Mouse (Mus musculus): Measurements from ENCODE around the gene Ssxb1. TPM values are rescaled to one million over a fixed set of nuclear protein-coding genes. Genes with fewer than 3 reads are reported as not detected.
"Not testable (repeated sequence)": the region's sequence is repeated elsewhere in the genome, so short reads cannot be mapped to it uniquely, and the experiment has no call there.

Ssxb1 gene
- polyA plus RNA-seq (2015; fragmentation: Nextera tagmentation; extraction: Ambion mirVana) = not detected in 2 replicates

DNA sequence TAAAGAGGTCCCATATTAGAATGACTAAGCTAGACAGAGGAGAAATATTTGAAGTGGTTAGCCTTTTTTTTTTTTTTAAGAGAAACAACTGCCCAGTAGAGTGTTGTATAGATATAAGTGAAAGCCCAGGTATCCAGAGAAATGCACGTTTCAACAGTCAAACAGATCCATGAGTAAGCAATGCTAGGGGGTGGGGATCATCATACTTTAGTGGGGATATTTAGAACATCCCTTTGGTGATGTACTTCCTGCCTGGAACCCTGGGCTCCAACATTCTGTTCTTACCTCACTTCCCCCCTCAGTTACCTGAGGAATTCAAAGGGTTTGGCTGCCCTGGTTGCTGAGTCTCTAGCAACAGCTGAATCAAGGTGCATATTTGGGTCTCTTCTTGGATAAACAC lies at the start of gene Ssxb1:
Gene Ssxb1, plus strand, starts transcription at position 301 of the 400 bp plus-strand sequence.
- WGBS = 36% methylated on average over 1 of the region's 1 CpGs
- not testable (repeated sequence) for H3K27me3 ChIP-seq; H3K27ac ChIP-seq; H3K4me1 ChIP-seq; H3K4me2 ChIP-seq; H3K9ac ChIP-seq; H3K9me3 ChIP-seq (replicated peaks); ATAC-seq (replicated peaks; ENCODE audit: low FRiP score); H3K36me3 ChIP-seq; H3K4me3 ChIP-seq (replicated peaks)

DNA sequence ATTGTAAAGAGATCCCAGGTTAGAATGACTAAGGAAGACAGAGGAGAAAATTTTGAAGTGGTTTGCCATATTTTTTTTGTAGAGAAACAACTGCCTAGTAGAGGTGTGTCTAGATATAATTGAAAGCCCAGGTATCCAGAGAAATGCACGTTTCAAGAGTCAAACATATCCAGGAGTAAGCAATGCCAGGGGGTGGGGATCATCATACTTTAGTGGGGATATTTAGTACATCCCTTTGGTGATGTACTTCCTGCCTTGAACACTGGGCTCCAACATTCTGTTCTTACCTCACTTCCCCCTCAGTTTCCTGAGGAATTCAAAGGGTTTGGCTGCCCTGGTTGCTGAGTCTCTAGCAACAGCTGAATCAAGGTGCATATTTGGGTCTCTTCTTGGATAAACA lies 46.4 kb upstream of the Ssxb1 start, which contains the start of gene Ssxb9:
Gene Ssxb9, plus strand, starts transcription at position 301 of the 400 bp plus-strand sequence.
- not testable (repeated sequence) for H3K27ac ChIP-seq; H3K27me3 ChIP-seq; H3K4me2 ChIP-seq; H3K4me3 ChIP-seq (replicated peaks); ATAC-seq (replicated peaks; ENCODE audit: low FRiP score); H3K4me1 ChIP-seq; H3K9me3 ChIP-seq (replicated peaks); H3K36me3 ChIP-seq; H3K9ac ChIP-seq
- WGBS = 30% methylated on average over 1 of the region's 1 CpGs

DNA sequence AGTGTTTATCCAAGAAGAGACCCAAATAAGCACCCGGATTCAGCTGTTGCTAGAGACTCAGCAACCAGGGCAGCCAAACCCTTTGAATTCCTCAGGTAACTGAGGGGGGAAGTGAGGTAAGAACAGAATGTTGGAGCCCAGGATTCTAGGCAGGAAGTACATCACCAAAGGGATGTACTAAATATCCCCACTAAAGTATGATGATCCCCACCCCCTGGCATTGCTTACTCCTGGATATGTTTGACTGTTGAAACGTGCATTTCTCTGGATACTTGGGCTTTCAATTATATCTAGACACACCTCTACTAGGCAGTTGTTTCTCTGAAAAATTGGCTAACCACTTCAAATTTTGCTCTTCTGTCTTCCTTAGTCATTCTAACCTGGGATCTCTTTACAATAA lies 48.5 kb downstream of the Ssxb1 start, which contains the start of gene Ssxb2:
Gene Ssxb2, minus strand, starts transcription at position 101 of the 400 bp plus-strand sequence.
- not testable (repeated sequence) for H3K27ac ChIP-seq; H3K4me2 ChIP-seq; H3K4me3 ChIP-seq (replicated peaks); H3K9ac ChIP-seq; ATAC-seq (replicated peaks; ENCODE audit: low FRiP score); H3K9me3 ChIP-seq (replicated peaks); H3K36me3 ChIP-seq; H3K27me3 ChIP-seq; H3K4me1 ChIP-seq
- 69% methylated on average over 2 of the region's 2 CpGs for whole genome bisulfite sequencing

Other genes starting within 250 kb of the Ssxb1 start
- 12.1 and 12.2 TPM in 2 replicates for gene Tbc1d25, start 237.1 kb upstream of the Ssxb1 start, polyA plus RNA-seq (2015; fragmentation: Nextera tagmentation; extraction: Ambion mirVana)
- 34.1 and 36.9 TPM in 2 replicates for gene Ebp, start 219.8 kb upstream of the Ssxb1 start, polyA plus RNA-seq (2015; fragmentation: Nextera tagmentation; extraction: Ambion mirVana)
- gene Porcn, start 206.8 kb upstream of the Ssxb1 start, polyA plus RNA-seq (2015; fragmentation: Nextera tagmentation; extraction: Ambion mirVana) = 6.8 and 8.1 TPM in 2 replicates
- 39.7 and 40.4 TPM in 2 replicates for gene Ftsj1, start 160.9 kb upstream of the Ssxb1 start, polyA plus RNA-seq (2015; fragmentation: Nextera tagmentation; extraction: Ambion mirVana)
- 1.4 and 3.4 TPM in 2 replicates for gene Slc38a5, start 142.2 kb upstream of the Ssxb1 start, polyA plus RNA-seq (2015; fragmentation: Nextera tagmentation; extraction: Ambion mirVana)
- not detected in 2 replicates for gene Ssxb10, start 85.9 kb upstream of the Ssxb1 start, polyA plus RNA-seq (2015; fragmentation: Nextera tagmentation; extraction: Ambion mirVana)
- not detected in 2 replicates for gene Ssxb9, start 46.3 kb upstream of the Ssxb1 start, polyA plus RNA-seq (2015; fragmentation: Nextera tagmentation; extraction: Ambion mirVana)
- not detected in 2 replicates for gene Ssxb2, start 48.4 kb downstream of the Ssxb1 start, polyA plus RNA-seq (2015; fragmentation: Nextera tagmentation; extraction: Ambion mirVana)
- gene Gm14459, start 111.6 kb downstream of the Ssxb1 start, polyA plus RNA-seq (2015; fragmentation: Nextera tagmentation; extraction: Ambion mirVana) = not detected in 2 replicates
- not detected in 2 replicates for gene Ssxb6, start 134.9 kb downstream of the Ssxb1 start, polyA plus RNA-seq (2015; fragmentation: Nextera tagmentation; extraction: Ambion mirVana)
- not detected in 2 replicates for gene Ssxb3, start 178.5 kb downstream of the Ssxb1 start, polyA plus RNA-seq (2015; fragmentation: Nextera tagmentation; extraction: Ambion mirVana)

Measured in kidney, embryonic 15.5 days (tissue).